Mouse (Mus musculus): ENCODE results near the gene Iqcn.

DNA sequence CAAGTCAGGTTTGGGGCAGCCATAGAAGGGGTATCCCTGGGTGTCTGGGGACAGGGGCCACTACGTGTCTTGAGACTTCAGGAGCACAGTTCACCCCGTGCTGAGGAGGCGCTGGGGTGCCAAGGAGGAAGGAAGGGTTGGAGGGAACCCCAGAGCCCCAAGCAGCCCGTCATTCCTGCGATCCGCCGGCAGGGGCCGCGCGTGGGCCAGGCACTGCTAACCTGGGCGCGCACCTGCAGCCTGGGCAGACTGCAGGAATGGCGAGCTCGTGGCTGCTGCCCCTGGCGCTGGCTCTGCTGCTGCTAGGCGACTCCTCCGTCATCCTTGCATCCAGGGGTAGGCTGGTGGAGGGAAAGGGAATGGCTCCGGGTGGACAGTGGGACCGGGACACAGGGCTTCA lies 15.0 kb downstream of the Iqcn start, which contains the start of gene Gm3336:
- TF ChIP-seq HCFC1 (IDR thresholded peaks at IDR 0.05; ENCODE audit: low read depth, low read length) = no peak
- peak; percentile 84 to 96 (median 85) for TF ChIP-seq CTCF (IDR thresholded peaks at IDR 0.05 in 2 of 3, conservative IDR thresholded peaks at IDR 0.05 in 1 of 3; ENCODE audit: control insufficient read depth in 1 of 3, insufficient read depth in 1 of 3, low read depth in 2 of 3, low read length in 3 of 3, poor library complexity in 1 of 3, severe bottlenecking in 1 of 3)
- TF ChIP-seq USF1 (IDR thresholded peaks at IDR 0.05; ENCODE audit: low read depth, low read length) = no peak
- no peak for TF ChIP-seq RCOR1 (IDR thresholded peaks at IDR 0.05; ENCODE audit: low read depth, low read length)
- no peak for TF ChIP-seq MAFK (IDR thresholded peaks at IDR 0.05; ENCODE audit: borderline replicate concordance, low read depth, low read length)
- no peak for TF ChIP-seq ZKSCAN1 (IDR thresholded peaks at IDR 0.05; ENCODE audit: low read depth, low read length)
- TF ChIP-seq ELF1 (IDR thresholded peaks at IDR 0.05; ENCODE audit: low read depth, low read length) = no peak
